Mouse (Mus musculus) fibroblast of lung, adult 2 months (primary cell): ENCODE measurements around the gene Wdr17.

Experiments used
- DNase-seq: peaks from one replicate; pipeline ENCODE4 v3.0.0-alpha.2; 2011; ENCODE audit warnings: low read depth

The Wdr17 gene

DNA sequence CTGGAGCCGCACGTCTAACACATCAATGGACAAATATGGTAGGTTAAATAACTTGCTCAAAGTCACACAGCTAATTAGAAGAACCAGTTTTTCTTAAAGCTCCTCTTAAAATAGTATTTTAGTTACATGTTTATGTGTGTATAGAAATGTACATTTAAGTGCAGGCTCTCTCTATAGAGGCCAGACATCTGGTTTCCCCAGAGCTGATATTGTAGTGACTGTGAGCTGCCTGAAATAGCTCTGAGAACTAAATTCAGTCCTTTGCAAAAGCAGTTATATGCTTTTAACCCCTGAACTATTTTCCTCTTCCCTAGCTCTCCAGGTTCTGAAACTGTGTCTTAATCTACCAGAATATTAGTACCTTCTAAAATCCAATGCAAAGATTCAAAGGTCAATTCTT, 289.6 kb downstream of the Wdr17 start:
- DNase-seq = no peak

- DNase-seq = no peak
Measured at GRCm38 (mm10) chr8:54596940-54597339, 290.0 kb downstream of the Wdr17 start.

- DNase-seq = no peak
Measured at GRCm38 (mm10) chr8:54596051-54596450, 290.9 kb downstream of the Wdr17 start.

GRCm38 (mm10) chr8:54594634-54595033, 292.4 kb downstream of the Wdr17 start:
- no peak for DNase-seq

- DNase-seq = no peak
Measured at GRCm38 (mm10) chr8:54582886-54583285, 304.1 kb downstream of the Wdr17 start.

- DNase-seq = no peak
Measured at GRCm38 (mm10) chr8:54581436-54581835, 305.5 kb downstream of the Wdr17 start.
